Mouse (Mus musculus): ENCODE data around the gene Tgfbr2. TPM values are rescaled to one million over a fixed set of nuclear protein-coding genes. Genes with fewer than 3 reads are reported as not detected.

Tgfbr2 gene
- total RNA-seq, 2 experiments from 2014 or later: 71.8 to 72.1 TPM

DNA sequence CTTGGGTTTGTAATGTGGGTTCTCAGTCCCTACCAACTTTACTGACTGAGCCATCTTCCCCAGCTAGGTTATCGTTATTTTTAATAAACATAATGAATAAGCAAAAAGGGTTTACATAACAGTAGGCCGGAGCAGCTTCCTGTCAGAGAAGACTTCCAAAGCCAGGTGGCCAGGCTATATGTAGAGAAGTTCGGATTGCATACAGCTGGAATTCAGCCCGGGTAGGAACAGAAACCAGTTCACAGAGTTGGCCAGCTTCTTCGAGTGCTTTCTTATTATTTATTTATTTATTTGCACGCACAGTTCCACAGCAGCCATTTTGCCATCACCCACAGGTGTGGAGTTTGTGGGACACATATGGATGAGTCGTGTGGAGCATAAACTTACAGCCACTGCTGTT lies 53.7 kb downstream of the Tgfbr2 start:
- DNase-seq (ENCODE audit: low spot score in 2 of 2): no peak

DNA sequence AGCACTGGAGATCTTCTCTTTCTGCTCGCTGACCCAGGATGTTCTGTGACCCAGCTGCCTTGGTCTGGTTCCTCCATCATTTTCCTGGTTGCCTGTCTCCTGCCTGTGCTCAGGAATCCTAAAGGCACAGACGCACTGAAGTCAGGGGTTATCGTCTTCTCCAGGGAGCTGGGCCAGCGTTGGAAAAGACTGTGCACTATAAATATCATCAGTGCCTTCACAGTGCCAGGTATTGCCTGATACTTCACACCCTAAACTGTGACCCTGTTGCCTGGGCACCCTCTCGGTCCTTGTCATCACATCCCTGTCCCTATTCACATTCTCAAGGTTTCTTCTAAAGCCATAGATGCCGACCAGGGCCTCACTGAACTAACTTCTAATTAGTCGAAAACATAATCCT lies 55.2 kb downstream of the Tgfbr2 start:
- DNase-seq (ENCODE audit: low spot score in 2 of 2): no peak

GRCm38 (mm10) chr9:116118332-116118872 lies 56.8 kb downstream of the Tgfbr2 start:
- DNase-seq (ENCODE audit: low spot score in 2 of 2): no peak

DNA sequence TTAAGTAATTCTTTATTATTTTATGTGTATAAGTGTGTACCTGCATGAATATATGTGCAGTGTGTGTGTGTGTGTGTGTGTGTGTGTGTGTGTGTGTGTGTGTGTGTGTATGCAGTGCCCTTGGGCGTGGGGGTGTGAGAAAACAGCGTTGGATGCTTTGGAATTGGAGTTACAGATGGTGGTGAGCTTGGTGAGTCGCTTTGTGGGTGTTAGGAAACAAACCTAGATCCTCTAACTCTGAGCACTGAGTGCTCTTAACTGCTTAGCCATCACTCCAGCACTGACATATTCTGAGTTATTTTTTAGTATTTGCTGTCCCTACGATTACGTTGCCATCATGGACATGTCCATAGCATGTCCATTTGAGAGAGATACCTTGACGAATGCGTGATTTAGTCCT lies 59.3 kb downstream of the Tgfbr2 start:
- DNase-seq (ENCODE audit: low spot score in 2 of 2): no peak

DNA sequence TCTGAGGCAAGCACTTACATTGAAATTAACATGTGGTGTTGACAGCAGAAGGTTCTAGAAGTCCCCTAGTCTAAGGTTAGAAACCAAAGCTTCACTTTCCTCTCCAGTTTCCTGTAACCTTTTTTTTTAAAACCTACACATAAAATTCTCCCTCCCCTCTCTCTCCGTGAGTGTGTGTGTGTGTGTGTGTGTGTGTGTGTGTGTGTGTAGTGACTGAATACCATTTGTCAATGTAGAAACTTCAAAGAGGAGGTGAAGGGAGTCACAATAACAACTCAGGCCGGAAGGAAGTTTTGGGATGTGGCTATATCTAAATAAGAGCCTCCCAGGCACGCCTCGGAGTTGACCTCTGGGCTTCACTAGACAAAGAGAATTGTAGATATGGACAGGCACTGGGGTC lies 60.8 kb downstream of the Tgfbr2 start:
- no peak for DNase-seq (ENCODE audit: low spot score in 2 of 2)

DNA sequence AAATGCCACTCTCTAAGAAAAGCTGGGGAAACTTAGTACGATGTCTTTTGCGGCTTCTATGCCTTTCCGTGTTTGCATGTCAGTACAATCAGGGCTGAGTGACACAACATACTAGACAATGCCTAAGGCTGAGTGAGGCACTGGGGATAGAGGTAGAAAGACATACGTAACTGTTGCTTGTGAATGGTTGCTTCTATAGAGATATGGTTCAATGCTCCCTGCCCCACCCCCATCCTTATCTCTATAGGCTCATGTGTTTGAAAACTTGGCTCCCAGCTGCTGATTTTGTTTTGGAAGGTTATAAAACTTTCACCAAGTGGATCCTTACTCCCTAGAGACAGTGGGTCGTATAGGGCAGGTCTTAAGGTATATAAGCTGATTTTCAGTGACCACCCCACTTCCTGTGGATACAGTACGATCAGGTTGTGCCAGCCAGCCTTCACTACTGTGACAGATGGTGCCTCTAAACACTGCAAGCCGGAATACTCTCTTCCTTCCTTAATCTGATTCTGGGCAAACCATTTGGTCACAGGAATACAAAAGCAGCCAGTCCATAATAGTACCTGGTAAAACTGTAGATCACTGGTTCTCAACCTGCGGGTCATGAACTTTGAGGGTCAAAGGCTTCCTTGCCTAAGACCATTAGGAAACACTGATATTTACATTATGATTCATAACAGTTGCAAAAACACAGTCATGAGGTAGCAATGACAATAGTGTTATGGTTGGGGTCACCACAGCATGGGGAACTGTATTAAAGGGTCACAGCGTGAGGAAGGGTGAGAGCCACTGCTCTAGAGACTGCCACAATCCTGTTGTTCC lies 63.8 kb downstream of the Tgfbr2 start:
- no peak for DNase-seq (ENCODE audit: low spot score in 2 of 2)

DNA sequence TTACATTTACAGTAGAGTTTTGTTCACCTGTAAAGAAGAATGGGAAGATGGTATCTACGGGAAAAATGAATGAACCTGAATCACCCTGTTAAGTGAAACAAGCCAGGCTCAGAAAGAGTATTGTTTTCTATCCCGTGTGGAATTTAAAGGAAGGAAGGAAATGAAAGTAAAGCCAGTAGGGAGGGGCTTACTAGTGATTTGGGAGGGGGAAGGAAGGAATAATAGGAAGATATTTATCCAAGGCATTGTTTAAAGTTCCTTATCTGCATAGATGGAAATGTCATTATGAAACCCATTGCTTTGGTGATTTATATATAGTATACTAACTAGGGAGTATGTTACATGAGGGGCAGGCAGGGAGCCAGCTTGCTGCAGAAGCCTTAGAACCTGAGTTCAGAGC lies 66.4 kb downstream of the Tgfbr2 start:
- no peak for DNase-seq (ENCODE audit: low spot score in 2 of 2)

DNA sequence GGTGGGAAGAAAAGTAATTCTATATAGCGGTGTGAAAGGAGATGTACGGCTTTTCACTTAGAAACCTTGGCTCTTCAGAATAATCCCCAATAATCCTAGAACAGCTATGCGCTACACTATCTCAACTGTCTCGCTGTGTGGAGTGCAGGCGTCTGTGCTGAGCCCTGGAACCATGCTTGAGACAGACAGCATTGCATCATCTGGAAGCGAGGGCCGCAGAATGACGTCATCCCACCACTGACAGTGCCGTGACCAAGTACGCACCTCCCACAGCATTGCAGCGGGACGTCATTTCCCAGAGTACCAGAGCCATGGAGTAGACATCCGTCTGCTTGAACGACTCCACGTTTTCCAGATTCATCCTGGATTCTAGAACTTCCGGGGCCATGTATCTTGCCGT lies 70.4 kb downstream of the Tgfbr2 start:
- DNase-seq (ENCODE audit: low spot score in 2 of 2): no peak

- DNase-seq (ENCODE audit: low spot score in 2 of 2): no peak
These were observed 73.3 kb downstream of the Tgfbr2 start for GRCm38 (mm10) chr9:116101842-116102241.

DNA sequence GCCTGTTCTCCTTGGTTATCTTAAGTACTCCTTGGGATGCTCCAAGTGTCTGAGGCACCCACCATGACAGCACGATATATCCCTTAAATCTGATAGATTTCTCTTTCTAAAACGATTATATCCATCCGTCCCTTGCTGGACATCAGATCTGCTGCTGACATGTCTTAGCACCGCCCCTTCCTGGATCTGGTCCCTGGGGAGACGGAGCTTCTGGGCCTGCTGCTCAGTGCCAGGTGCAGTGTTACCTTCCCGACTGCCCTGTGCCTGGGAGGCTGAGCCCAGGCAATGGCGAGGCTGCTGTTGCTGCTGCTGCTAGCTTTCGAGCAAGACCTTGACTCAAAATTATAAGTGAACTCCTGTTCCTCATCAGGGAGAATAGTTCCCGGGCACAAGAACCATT lies 75.1 kb downstream of the Tgfbr2 start:
- DNase-seq (ENCODE audit: low spot score in 2 of 2): no peak

GRCm38 (mm10) chr9:116099596-116099993 lies 75.6 kb downstream of the Tgfbr2 start:
- no peak for DNase-seq (ENCODE audit: low spot score in 2 of 2)

DNA sequence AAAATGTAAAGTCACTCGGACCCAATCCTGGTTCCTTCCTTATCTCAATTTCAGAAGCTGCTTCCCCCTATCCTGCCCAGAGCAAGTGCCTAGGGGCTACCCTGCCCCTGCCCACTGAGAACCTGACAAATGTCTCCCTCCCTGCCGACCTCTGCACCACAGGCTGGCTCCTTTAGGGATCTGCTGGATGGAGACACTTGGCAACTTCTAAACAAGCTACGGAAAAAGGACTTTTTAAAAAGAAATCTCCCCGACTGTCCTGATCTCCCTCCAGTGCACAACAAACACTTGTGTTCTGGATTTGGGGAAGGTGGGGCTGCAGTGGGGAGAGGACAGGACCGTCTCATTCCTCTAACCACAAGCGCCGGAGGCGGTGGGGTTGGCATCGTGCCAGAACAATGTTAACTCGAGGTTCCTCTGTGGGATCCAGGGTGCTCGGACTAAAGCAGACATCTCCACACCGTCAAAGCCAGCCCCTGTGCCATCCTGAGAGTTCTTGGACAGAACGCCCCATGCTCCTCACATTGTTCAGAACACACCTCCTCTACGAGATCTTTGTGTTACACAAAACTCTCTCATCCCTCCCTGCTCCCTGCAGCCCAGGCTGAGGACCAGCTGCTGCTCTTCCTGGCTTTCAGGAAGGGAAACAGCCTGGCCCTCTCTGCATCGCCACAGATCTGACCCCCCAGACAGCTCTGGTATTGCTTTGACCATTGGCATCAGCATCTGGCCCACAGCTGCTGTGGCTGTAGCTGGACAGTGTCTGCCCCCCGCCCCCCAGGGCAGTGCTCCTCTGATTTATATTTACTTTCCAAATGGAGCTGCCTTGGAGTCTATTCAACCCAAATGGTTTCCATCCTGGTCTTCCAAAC lies 76.2 kb downstream of the Tgfbr2 start:
- DNase-seq (ENCODE audit: low spot score in 2 of 2): no peak

DNA sequence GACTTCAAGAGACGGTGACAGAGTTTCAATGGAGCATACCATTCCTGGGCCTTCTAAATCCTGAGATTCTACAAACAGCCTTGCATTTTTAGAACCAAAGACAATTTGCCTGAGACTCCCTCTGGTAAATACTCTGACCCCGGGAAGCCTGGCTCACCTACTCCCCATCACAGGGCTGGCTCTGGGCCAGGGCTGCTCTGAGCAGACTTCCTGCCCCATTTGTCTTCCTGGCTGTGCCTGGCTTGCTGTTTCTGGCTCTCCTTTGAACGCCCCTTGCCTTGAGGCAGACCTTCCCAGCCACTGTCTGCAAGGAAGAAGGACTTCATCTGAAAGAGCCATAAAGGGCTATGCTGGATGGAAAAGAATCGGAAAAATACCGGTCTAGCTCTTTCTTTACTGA lies 83.2 kb downstream of the Tgfbr2 start:
- DNase-seq (ENCODE audit: low spot score in 2 of 2): peak in 1 of 2 experiments; percentile 52

DNA sequence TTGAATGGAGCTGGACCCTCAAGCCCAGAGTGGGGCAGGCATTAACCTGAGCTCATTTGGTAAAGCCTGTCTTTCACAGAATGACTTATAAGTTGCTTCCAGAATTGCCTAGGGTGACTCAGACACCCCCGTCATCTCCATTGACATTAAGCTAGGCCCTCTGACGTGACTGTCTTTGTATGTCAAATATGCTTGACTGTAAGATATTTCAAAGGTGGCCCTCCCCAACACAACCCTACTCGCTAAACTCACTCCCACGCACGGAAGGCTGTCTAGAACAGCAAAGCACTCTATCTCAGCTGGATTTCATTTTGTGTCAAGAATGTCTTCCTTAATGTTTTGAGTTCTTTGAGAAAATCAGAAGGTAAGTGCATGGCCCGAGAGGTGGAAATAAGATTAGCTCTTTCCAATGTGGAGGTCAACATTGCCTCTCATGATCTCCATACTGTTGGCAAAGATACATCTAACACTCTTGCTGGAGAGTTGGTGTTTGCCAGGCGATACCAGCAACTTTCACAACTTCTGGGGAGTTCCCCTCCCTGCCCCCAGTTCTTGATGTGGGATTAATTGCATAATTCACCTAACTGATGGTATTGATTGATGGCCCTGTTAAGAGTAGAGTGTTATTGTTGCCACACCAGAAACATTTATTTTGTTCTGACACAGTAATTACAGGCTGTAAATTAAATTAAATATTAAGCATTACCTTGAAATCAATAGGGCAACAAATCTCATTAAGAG lies 83.9 kb downstream of the Tgfbr2 start:
- DNase-seq (ENCODE audit: low spot score in 2 of 2): no peak

GRCm38 (mm10) chr9:116090296-116090695 lies 84.9 kb downstream of the Tgfbr2 start:
- DNase-seq (ENCODE audit: low spot score in 2 of 2): no peak

DNA sequence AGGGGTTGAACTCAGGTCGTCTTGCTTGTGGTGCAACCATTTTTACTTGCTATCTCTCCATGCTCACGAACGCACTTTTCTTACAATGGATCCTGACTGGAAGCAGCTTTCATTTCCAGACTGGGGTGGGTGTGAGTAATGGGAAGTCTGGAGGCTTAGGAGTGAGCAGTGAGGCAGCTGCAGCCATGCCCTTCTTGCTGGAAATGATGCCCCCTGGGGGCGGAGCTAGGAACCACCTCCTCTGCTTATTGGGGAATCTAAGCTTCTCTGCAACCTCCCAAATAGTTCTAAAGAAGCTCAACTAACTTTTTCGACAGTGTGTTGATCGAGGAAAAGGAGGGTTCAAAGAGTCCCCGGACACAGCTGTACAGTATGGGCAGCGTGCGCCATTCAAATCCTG lies 86.2 kb downstream of the Tgfbr2 start:
- DNase-seq (ENCODE audit: low spot score in 2 of 2): no peak

DNA sequence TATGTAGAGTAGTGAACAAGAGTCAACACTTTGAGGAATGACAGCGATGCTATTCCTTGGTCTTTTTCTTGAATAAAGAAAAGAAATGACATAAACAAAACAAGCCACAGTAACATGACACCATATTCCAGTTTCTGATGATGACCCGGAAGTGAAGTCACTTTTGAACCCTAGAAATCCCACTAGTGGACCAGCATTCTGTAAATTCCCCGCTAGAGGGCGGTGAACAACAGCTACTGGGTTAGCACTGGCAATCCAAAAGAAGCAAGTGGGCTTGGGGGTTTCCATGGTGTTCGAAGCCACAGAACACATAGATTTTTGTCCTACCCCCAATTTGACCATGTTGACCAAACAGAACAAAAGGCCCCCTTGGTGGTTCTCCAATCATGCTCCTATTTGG lies 87.3 kb downstream of the Tgfbr2 start:
- peak in 1 of 2 experiments; percentile 39 for DNase-seq (ENCODE audit: low spot score in 2 of 2)

DNA sequence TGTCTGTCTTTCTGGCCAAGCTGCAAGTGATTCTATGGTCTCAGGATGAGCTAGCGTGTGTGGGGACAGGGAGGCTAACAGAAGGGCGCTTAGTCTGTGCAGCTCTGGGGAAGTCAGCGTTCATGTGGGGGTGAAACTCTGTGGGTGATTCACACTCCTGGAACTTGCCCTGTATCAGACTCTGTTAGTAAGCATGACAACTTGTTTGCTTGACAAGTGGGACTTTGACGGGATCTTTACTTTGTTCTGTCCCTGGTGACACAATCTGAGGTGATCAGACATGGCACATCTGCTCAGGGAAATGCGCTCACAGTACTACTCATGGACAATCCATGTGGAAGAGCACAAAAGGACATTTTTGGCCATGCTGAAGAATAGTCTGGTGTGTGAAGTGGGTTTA lies 87.9 kb downstream of the Tgfbr2 start:
- DNase-seq (ENCODE audit: low spot score in 2 of 2): no peak

DNA sequence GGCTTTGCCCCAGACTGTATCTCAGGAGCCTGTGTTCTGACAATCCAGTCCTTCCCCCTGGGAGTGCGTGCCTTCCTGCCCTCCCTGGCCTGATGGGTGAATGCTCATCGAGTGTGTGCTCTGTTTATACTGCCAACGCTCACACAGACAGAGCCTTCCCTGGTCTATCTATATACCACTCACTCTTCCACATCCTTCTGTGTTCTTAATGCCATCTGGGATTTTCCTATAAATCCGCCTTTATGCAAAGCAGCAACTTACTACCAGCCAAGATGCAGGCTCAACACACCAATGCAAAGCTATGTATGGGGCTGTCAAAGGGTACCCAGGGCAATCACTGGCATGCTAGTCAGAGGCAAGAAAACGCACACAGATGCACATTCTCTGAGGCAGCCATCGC lies 89.2 kb downstream of the Tgfbr2 start:
- no peak for DNase-seq (ENCODE audit: low spot score in 2 of 2)

- no peak for DNase-seq (ENCODE audit: low spot score in 2 of 2)
These were observed 90.7 kb downstream of the Tgfbr2 start for GRCm38 (mm10) chr9:116084324-116084931.

DNA sequence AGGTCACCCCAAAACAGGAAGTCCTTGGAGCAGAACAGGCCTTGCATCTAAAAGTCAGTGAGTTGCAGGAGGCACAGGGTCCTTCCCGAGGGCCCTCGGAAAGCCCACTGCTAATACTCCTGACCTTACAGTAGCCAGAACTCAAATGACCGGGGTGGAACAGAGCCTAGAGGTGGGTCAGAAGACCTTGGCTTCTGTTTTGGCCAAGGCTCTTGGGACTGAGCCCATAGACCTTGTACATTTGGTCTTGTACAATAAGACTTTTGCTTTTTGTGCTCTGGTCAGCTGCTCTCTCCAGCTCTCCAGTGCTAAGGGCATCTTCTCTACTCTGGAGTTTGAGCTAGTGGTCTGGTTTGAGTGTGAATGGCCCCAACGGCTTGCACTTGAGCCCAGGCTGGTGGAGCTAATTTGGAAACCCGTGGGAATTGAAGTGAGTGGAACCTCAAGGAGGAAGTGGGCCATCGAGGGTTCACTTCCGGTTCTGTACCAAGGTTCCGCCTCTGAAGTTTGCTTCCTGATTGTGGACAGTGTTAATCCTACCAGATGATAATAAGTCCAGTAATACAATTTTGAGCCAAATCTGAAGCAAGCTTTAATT lies 91.3 kb downstream of the Tgfbr2 start:
- DNase-seq (ENCODE audit: low spot score in 2 of 2): no peak
